Mouse (Mus musculus) neutrophil, adult 59 days (primary cell): ENCODE data around the gene Oard1. TPM values are rescaled to one million over a fixed set of nuclear protein-coding genes. Genes with fewer than 3 reads are reported as not detected.

ENCODE experiments used
- total RNA-seq, 2 experiments: library from RNA; stranded (reverse); gene quantifications; 1 replicate in 1 of 2; 2 replicates in 1 of 2; pipeline ENCODE4 v1.2.4; 2023

Oard1 gene
- 10 to 100 TPM; 20.7 to 21.9 TPM for total RNA-seq

DNA sequence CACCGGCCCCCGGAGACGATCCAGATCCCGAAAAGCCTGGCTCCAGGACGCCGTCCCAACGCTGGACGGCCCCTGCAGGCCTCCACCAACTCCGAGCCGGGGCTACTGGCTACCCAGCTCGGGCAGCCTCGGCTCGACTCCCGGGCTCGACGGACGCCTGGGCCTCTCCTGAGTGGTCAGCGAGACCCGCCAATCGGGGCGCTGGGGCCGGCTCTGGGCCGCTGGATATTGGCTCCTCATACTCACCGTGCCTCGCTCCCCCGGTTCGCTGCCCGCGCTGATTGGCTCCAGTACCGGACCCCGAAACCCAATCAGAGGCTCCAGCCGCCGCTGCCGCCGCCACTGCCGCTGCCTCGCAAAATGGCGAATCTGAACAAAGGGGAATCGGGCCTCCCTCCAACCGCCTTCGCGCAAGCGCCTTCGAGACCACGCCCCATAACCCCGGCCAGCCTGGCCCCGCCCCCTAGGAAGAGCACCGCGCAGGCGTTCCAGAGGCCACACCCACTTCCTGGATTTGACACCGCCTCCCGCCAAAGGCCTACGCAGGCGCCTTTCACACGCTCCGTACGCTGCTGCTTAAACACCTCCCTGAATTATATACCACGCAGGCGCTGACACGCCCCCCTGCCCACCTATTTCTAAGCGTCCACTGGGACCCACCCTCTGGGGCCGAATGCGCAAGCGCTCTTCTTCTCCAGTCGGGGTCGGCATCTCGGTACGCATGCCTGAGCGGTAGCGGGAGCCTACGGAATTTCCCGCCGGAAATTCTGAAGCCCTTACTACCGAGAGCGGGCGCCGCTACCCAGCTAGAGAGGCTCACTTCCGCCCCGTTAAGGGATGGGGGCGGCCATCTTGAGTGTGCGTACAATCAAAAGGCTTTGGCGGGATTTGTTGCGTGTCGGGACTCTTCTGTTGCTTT is at the start of gene Oard1, which contains the start of gene Nfya:
Gene Oard1 (plus strand): TSS at position 635 of the 919 bp plus-strand sequence.
Gene Nfya (minus strand): TSS at position 527 of the 919 bp plus-strand sequence.

DNA sequence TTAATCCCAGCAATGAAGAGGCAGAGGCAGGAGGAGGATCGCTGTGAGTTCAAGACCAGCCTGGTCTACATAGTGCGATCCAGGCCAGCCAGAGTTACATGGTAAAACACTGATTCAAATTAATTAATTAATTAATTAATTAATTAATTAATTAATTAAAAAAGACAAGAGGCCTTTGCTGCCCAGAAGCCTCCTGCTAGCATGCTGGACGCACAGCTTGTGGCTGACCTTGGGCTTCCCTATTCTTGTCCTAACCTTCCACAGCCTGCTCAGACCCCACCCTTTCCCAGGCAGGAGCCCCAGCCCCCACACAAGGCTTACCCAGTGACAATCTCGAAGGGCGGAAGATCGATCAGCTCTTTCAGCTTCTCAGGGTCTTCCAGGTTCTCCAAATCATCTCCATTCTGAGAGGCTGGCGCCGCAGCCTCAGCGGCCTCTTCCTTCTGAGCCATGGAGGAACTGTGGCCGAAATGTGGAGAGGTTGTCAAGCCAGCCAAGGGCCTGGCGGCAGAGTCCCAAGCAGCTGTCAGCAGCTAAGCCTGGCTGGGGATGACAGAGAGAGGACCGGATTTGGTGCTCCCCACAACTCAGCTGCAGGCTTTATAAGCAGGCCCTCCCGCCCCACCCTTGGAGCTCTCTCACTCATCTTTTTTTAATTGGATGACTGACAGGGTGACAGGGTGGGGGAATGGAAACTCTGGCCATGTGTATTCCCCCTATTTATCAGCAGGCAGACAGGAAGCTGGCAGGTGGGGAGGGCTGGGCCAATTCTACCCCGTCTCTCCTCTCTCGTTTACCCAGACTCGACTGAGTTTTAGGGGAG is 22.6 kb downstream of the Oard1 start, which contains the start of gene Apobec2:
Gene Apobec2 (minus strand): TSS at position 773 of the 823 bp plus-strand sequence.

DNA sequence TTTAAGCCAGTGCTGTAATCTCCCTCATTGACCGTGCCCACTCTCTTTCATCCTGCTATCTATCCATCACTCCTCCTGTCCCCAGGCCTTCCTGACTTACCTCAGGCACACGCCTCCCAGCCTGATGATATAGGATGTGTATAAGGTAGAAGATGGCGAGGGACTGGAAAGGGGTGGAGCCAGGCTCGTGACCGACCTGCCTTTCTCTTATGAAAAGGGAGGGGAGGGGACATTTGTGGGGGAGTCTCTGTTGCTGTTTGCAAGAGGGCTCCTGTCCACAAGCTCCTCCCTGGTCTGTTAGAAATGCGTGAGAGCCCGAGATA is 41.5 kb downstream of the Oard1 start, which contains the start of gene Tspo2:
Gene Tspo2 (minus strand): TSS at position 170 of the 323 bp plus-strand sequence.

DNA sequence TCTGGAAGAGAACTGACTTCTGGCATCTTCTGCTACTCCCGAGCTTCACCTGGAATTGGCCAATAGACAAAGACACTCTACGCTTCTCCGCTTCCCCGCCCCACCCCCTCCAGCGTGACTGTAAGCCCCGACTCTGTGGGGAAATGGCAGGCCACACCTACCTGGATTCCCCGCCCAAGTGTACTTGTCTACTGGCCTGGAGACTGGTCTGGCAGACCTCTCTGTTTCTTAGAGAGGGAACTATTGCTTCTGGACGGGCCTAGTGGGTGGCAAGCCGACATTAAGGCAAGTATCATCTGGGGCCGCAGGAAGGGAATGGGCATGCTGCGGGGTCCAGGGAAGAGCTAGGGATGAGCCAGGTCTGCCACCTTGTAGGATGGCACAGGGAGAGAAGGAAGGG is 44.9 kb downstream of the Oard1 start, which contains the start of gene Unc5cl:
Gene Unc5cl (plus strand): TSS at position 214 of the 400 bp plus-strand sequence.

Other genes starting within 250 kb of the Oard1 start
- gene A530064D06Rik, start 242.7 kb upstream of the Oard1 start, total RNA-seq, result 10 to 100 TPM; 66.6 to 87.6 TPM
- 100 to 1,000 TPM; 535 to 664 TPM for gene Trem1, start 177.2 kb upstream of the Oard1 start, total RNA-seq
- 100 to 1,000 TPM; 332 to 340 TPM for gene Trem3, start 162.2 kb upstream of the Oard1 start, total RNA-seq
- gene Treml4, start 145.7 kb upstream of the Oard1 start, total RNA-seq, result 10 to 100 TPM; 24.1 to 25.1 TPM
- gene Treml2, start 110.5 kb upstream of the Oard1 start, total RNA-seq, result 100 to 1,000 TPM; 109 to 115 TPM
- 100 to 1,000 TPM; 144 to 152 TPM for gene B430306N03Rik, start 93.9 kb upstream of the Oard1 start, total RNA-seq
- 10 to 100 TPM; 11.1 to 15.2 TPM for gene Trem2, start 63.6 kb upstream of the Oard1 start, total RNA-seq
- 1 to 10 TPM; 1.5 to 2.6 TPM for gene Treml1, start 50.1 kb upstream of the Oard1 start, total RNA-seq
- 100 to 1,000 TPM; 111 to 113 TPM for gene Nfya, start 108 bp upstream of the Oard1 start, total RNA-seq
- gene Apobec2, start 22.9 kb downstream of the Oard1 start, total RNA-seq, result not detected
- gene Tspo2, start 41.5 kb downstream of the Oard1 start, total RNA-seq, result 1 to 10 TPM; 1.8 to 6.7 TPM
- under 1 TPM in 1 of 2 experiments, not detected in 1; 0.22 TPM for gene Unc5cl, start 44.9 kb downstream of the Oard1 start, total RNA-seq